Mouse (Mus musculus): ENCODE results near the gene Actn2.
A peak's percentile ranks its signal among the peaks of the same experiment; 100 is the strongest.

Actn2 gene

GRCm38 (mm10) chr13:12311930-12312492, 28.5 kb downstream of the Actn2 start:
- no peak for DNase-seq

GRCm38 (mm10) chr13:12311371-12311770, 29.2 kb downstream of the Actn2 start:
- DNase-seq, result no peak

GRCm38 (mm10) chr13:12309446-12309845, 31.1 kb downstream of the Actn2 start:
- no peak for DNase-seq

GRCm38 (mm10) chr13:12308878-12309277, 31.7 kb downstream of the Actn2 start:
- no peak for DNase-seq

GRCm38 (mm10) chr13:12308473-12308872, 32.1 kb downstream of the Actn2 start:
- DNase-seq, result no peak

GRCm38 (mm10) chr13:12307286-12307685, 33.3 kb downstream of the Actn2 start:
- DNase-seq, result no peak

GRCm38 (mm10) chr13:12305540-12305939, 35.0 kb downstream of the Actn2 start:
- no peak for DNase-seq

- no peak for DNase-seq
Observed at GRCm38 (mm10) chr13:12304991-12305390, 35.6 kb downstream of the Actn2 start.

GRCm38 (mm10) chr13:12297777-12298176, 42.8 kb downstream of the Actn2 start:
- DNase-seq, result no peak

- DNase-seq, result no peak
Observed at GRCm38 (mm10) chr13:12296701-12297100, 43.9 kb downstream of the Actn2 start.

GRCm38 (mm10) chr13:12293810-12294209, 46.8 kb downstream of the Actn2 start:
- no peak for DNase-seq

GRCm38 (mm10) chr13:12290700-12291099, 49.9 kb downstream of the Actn2 start:
- no peak for DNase-seq

GRCm38 (mm10) chr13:12284528-12284927, 56.0 kb downstream of the Actn2 start:
- no peak for DNase-seq

GRCm38 (mm10) chr13:12283826-12284225, 56.7 kb downstream of the Actn2 start:
- DNase-seq, result no peak

- DNase-seq, result no peak
Observed at GRCm38 (mm10) chr13:12274721-12275120, 65.8 kb downstream of the Actn2 start.

GRCm38 (mm10) chr13:12274220-12274619, 66.3 kb downstream of the Actn2 start:
- no peak for DNase-seq

GRCm38 (mm10) chr13:12272953-12273352, 67.6 kb downstream of the Actn2 start:
- no peak for DNase-seq

GRCm38 (mm10) chr13:12267971-12268370, 72.6 kb downstream of the Actn2 start:
- DNase-seq, result no peak

- no peak for DNase-seq
Observed at GRCm38 (mm10) chr13:12267097-12267496, 73.5 kb downstream of the Actn2 start.

- no peak for DNase-seq
Observed at GRCm38 (mm10) chr13:12263996-12264395, 76.6 kb downstream of the Actn2 start.

- DNase-seq, result no peak
Observed at GRCm38 (mm10) chr13:12261505-12261904, 79.1 kb downstream of the Actn2 start.

GRCm38 (mm10) chr13:12257391-12258380, 82.9 kb downstream of the Actn2 start, which contains the start of gene Mtr:
Gene Mtr (minus strand): TSS chr13:12258113.
- peak; percentile 93 for DNase-seq

- DNase-seq, result no peak
Observed at GRCm38 (mm10) chr13:12256871-12257390, 83.6 kb downstream of the Actn2 start.

Data from cerebellum, adult 11 months (tissue).